Mouse (Mus musculus) intestine, embryonic 16.5 days (tissue): Measurements from ENCODE around the gene Lct. TPM values are rescaled to one million over a fixed set of nuclear protein-coding genes. Genes with fewer than 3 reads are reported as not detected.

Source experiments
- ATAC-seq: fragments of 200-750 bp; cut with Nextera tagmentation; 2 replicates; pipeline ENCODE4 v1.8.0; 2017; ENCODE audit warnings: moderate TSS enrichment, moderate library complexity
- H3K27ac ChIP-seq: fragments of 300-500 bp; sonication (generic); 2 replicates; pipeline ENCODE4 v1.5.1; 2014; ENCODE audit warnings: mild to moderate bottlenecking, low read length
- H3K27me3 ChIP-seq: fragments of 300-500 bp; sonication (generic); replicated peaks from 2 replicates; pipeline ENCODE4 v1.6.1; 2014; ENCODE audit warnings: low read length, control low read depth, mixed read lengths; ENCODE audit not compliant: control insufficient read depth, insufficient read depth
- H3K36me3 ChIP-seq: fragments of 300-500 bp; sonication (generic); 2 replicates; pipeline ENCODE4 v1.6.1; 2014; ENCODE audit warnings: low read length, control low read depth; ENCODE audit not compliant: control insufficient read depth, insufficient read depth
- H3K4me1 ChIP-seq: fragments of 300-500 bp; sonication (generic); 2 replicates; pipeline ENCODE4 v1.6.1; 2014; ENCODE audit warnings: low read length, control low read depth, mixed read lengths; ENCODE audit not compliant: control insufficient read depth, insufficient read depth
- H3K4me2 ChIP-seq: fragments of 300-500 bp; sonication (generic); 2 replicates; pipeline ENCODE4 v1.6.1; 2014; ENCODE audit warnings: low read depth, low read length, control low read depth
- H3K4me3 ChIP-seq: fragments of 300-500 bp; sonication (generic); 2 replicates; pipeline ENCODE4 v1.5.1; 2014; ENCODE audit warnings: mild to moderate bottlenecking, low read length
- H3K9ac ChIP-seq: fragments of 300-500 bp; sonication (generic); 2 replicates; pipeline ENCODE4 v1.6.1; 2014; ENCODE audit warnings: low read depth, low read length
- H3K9me3 ChIP-seq: fragments of 300-500 bp; sonication (generic); 2 replicates; pipeline ENCODE4 v1.6.1; 2016; ENCODE audit warnings: low read length, control low read depth; ENCODE audit not compliant: control insufficient read depth
- WGBS: fragments of 180-500 bp; shearing (Covaris S2); extraction: QIAGEN DNeasy Blood & Tissue Kit; methylation state at CpG from one replicate; pipeline ENCODE4 v1.1.7; 2014; 5-methylcytosine and 5-hydroxymethylcytosine counted together
- polyA plus RNA-seq: library from polyadenylated mRNA; unstranded; fragments of >200 nt; fragmentation: Nextera tagmentation; extraction: Ambion mirVana; gene quantifications from 2 replicates; pipeline ENCODE4 v1.2.1, GENCODE M21; 2015

Lct gene
- polyA plus RNA-seq, 1 experiment from 2014 or later: 45.3 TPM

DNA sequence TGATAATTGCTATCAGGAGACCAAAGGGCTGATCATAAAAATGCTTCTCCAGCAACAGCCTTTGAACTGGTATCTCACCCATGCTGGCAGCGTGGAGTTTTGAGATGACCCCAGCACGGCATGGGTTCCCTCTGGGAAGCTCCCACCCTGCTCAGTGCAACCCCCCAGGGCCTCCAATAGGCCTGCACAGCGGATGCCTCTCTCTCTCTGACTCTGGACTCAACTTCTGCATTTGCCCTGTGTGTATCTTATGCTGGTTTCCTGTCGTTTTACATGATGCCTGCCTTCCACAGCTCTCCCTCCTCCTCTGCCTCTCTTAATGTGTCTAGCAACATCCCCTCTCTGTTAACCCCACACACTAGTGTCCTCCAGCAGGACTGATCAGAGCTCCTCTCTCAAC is 13.5 kb downstream of the Lct start:
- no peaks in the 10 kb centered on the region for H3K36me3 ChIP-seq
- no peak overlapping the region for H3K4me3 ChIP-seq
- H3K9ac ChIP-seq: 0 out of 2 replicates have a peak overlapping the region, but pooled peaks have one; percentile 14
- peak overlapping the region; percentile 37; the same call in 1 of the 2 replicates for H3K27ac ChIP-seq
- WGBS: 45% methylated on average over 4 of the region's 4 CpGs
- no peaks in the 10 kb centered on the region for H3K9me3 ChIP-seq
- peak; percentile 84 for ATAC-seq
- H3K4me2 ChIP-seq: no peak overlapping the region
- no peaks in the 10 kb centered on the region for H3K27me3 ChIP-seq
- H3K4me1 ChIP-seq: no peaks in the 10 kb centered on the region

DNA sequence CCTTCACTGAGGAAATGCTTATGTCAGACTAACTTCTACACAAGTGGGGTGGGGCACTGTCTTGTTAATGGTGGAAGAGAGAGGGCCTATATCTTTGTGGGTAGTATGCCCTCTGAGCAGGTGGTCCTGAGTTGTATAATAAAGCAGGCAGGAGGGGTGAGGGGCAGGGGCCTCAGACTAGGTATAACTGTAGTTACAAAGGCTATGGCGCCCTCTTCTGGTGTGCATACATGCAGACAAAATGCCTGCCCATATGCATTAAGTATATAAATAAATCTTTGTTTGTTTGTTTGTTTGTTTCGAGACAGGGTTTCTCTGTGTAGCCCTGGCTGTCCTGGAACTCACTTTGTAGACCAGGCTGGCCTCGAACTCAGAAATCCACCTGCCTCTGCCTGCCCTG is 19.1 kb downstream of the Lct start:
- Histone ChIP-seq H3K4me3 (no peak overlapping the region), H3K4me1 (no peaks in the 10 kb centered on the region), H3K27me3 (no peaks in the 10 kb centered on the region), H3K4me2 (no peak overlapping the region), H3K27ac (no peak overlapping the region), H3K9ac (no peak overlapping the region), H3K9me3 (no peaks in the 10 kb centered on the region), H3K36me3 (no peaks in the 10 kb centered on the region)
- 80% methylated on average over 3 of the region's 3 CpGs for WGBS
- ATAC-seq: no peak

DNA sequence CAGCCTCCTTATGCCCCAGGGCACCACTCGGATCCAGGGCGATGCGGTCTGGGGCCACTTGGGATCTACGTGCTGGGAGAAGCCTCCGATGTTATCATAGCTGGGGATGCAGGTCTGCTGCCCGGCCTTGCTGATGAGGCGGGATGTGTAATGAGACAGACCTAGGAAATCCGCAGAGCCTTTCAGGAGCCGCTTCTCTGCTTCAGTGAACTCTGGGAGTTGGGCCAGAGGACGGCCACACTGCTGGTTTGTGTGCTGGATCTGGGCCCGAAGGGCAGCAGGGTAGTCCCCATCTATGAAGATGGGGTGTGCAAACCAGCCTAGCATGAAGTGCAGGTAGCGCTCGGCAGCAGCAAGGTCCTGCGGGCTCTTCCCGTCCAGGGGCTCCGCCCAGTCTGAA is 24.2 kb downstream of the Lct start:
- no peak overlapping the region for H3K4me3 ChIP-seq
- H3K36me3 ChIP-seq: no peaks in the 10 kb centered on the region
- no peak for ATAC-seq
- WGBS: 90% methylated on average over 16 of the region's 16 CpGs
- no peaks in the 10 kb centered on the region for H3K4me1 ChIP-seq
- no peaks in the 10 kb centered on the region for H3K27me3 ChIP-seq
- no peak overlapping the region for H3K9ac ChIP-seq
- H3K27ac ChIP-seq: no peak overlapping the region
- H3K4me2 ChIP-seq: no peak overlapping the region
- H3K9me3 ChIP-seq: no peaks in the 10 kb centered on the region

DNA sequence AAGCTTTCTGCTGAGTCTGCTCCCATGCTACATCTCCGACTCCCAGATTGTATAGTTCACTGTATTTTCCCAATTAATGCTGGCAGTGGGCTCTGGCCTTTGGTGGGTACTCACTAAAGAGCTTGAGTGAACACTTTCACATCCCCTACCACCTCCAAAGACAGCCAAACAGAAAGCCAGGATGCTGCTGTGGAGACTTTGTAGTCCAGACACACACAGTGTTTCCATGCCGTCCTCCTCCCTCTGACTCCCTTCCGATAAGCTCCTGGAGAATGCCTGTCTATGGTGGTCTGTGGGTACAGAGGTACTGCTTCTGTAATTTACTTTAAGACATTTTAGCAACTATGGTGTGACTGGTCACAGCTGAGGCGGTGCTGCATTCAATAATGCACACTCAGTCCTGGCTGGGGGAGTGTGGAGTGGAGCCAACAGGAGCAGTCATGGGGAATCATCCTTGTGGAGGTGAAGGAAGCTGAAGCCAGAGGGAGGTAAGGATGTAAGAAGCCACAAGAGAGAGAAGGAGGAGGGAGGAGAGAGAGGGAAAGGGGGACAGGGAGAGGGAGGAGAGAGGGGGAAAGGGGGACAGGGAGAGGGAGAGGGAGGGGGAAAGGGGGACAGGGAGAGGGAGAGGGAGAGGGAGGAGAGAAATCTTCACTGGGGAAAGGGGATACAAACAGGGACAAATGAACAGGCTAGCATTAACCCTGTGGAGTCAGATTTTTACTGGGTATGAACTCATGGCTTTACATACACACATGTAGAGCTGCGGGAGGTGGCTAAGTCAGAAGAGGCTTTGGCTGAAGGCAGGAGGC is 32.2 kb downstream of the Lct start:
- H3K36me3 ChIP-seq: no peaks in the 10 kb centered on the region
- no peak overlapping the region for H3K4me2 ChIP-seq
- no peak overlapping the region for H3K4me3 ChIP-seq
- 70% methylated on average over 5 of the region's 5 CpGs for whole genome bisulfite sequencing
- no peaks in the 10 kb centered on the region for H3K9me3 ChIP-seq
- no peak overlapping the region for H3K27ac ChIP-seq
- no peak overlapping the region for H3K9ac ChIP-seq
- H3K27me3 ChIP-seq: no peaks in the 10 kb centered on the region
- no peaks in the 10 kb centered on the region for H3K4me1 ChIP-seq
- 0 out of 2 replicates have a peak, but pooled peaks have one; percentile 9 for ATAC-seq

DNA sequence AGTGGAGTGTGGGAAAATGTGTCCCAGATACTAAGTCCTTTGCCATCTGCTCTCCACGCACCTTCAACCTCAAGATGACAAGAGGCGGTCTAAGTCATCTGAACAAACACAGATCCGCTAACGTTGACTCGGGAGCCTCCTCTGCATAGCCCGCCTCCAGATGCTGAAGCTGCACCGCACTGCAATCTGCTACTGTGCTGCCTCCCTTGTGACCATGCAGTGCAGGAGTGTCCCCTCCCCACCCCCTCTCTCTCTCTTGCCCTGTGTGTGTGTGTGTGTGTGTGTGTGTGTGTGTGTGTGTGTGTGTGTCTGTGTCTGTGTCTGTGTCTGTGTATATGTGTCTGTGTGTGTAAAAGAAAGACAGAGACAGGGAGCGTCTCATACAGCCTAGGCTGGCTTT is 32.8 kb downstream of the Lct start:
- Histone ChIP-seq H3K9ac (no peak overlapping the region), H3K27ac (no peak overlapping the region), H3K4me3 (no peak overlapping the region), H3K4me1 (no peaks in the 10 kb centered on the region), H3K4me2 (no peak overlapping the region), H3K9me3 (no peaks in the 10 kb centered on the region), H3K27me3 (no peaks in the 10 kb centered on the region), H3K36me3 (no peaks in the 10 kb centered on the region)
- ATAC-seq: no peak
- 74% methylated on average over 8 of the region's 8 CpGs for WGBS

DNA sequence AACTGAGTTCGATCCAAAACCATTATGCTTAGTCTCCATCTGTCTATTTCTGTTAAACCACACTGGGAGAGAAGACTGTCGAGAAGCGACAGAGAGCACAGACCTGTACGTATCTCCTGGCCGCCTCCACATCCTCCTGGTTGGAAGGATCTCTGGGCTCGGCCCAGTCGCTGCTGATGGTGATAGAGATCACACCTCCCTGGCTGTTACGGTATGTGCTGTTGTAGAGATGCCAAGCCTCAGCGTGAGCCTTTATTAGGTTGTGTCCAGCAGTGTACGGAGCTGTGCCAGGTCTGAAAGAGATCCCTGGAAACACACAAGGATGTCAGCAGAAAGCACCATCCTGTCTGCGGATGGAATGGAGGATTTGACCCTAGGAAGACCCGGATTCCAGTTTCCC is 34.6 kb downstream of the Lct start:
- no peak overlapping the region for H3K27ac ChIP-seq
- H3K9ac ChIP-seq: no peak overlapping the region
- H3K27me3 ChIP-seq: no peaks in the 10 kb centered on the region
- no peaks in the 10 kb centered on the region for H3K36me3 ChIP-seq
- no peak overlapping the region for H3K4me3 ChIP-seq
- no peaks in the 10 kb centered on the region for H3K9me3 ChIP-seq
- H3K4me2 ChIP-seq: no peak overlapping the region
- no peak for ATAC-seq
- no peaks in the 10 kb centered on the region for H3K4me1 ChIP-seq
- WGBS: 83% methylated on average over 12 of the region's 12 CpGs

DNA sequence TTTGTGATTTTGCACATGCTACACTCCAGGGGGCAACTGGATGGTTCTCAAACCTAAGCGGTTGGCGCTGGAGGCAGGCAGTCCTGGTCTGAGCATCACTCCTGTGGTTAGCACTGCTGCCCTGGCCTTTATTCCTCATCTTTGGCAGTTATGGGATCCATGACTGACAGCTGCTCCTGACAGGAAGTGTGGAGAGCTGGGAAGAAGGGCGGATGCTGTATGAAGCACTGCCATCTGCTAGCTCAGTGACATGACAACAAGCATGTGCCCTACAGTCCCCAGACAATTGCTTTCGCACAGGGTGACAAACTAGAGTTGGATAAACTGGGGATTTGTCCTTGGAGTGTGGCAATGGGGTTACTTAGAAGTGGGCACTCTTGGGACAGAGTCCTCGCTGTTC is 37.8 kb downstream of the Lct start:
- ATAC-seq: no peak
- H3K27me3 ChIP-seq: no peaks in the 10 kb centered on the region
- H3K9ac ChIP-seq: no peak overlapping the region
- no peak overlapping the region for H3K4me2 ChIP-seq
- no peak overlapping the region for H3K27ac ChIP-seq
- H3K36me3 ChIP-seq: no peaks in the 10 kb centered on the region
- H3K4me3 ChIP-seq: no peak overlapping the region
- H3K9me3 ChIP-seq: no peaks in the 10 kb centered on the region
- WGBS: 91% methylated on average over 5 of the region's 5 CpGs
- H3K4me1 ChIP-seq: no peaks in the 10 kb centered on the region

DNA sequence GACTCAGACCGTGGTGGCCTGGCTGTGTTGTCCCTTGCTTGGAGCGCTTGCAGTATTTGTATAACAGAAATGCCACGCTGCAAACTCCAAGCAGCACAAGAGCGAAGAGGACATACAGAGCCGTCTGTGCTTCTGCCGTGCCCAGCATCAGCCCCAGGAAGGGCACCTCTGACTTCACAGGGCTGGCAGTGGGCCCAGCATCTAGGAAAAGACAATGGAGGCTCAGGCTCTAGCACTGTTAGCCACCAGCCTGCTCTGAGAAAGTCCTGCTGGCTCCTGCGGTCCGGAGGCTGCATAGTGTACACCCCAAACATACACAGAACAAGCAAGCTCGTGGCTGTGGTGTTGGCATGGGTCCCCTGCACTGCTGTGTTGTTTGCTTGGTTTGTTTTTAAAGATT is 43.0 kb downstream of the Lct start:
- Histone ChIP-seq H3K4me1 (no peaks in the 10 kb centered on the region), H3K27me3 (no peaks in the 10 kb centered on the region), H3K27ac (no peak overlapping the region), H3K9me3 (no peaks in the 10 kb centered on the region), H3K36me3 (peaks cover 1% of the 10 kb centered on the region; the same call in 1 of the 2 replicates), H3K9ac (no peak overlapping the region), H3K4me2 (no peak overlapping the region), H3K4me3 (no peak overlapping the region)
- WGBS: 85% methylated on average over 9 of the region's 9 CpGs
- no peak for ATAC-seq

DNA sequence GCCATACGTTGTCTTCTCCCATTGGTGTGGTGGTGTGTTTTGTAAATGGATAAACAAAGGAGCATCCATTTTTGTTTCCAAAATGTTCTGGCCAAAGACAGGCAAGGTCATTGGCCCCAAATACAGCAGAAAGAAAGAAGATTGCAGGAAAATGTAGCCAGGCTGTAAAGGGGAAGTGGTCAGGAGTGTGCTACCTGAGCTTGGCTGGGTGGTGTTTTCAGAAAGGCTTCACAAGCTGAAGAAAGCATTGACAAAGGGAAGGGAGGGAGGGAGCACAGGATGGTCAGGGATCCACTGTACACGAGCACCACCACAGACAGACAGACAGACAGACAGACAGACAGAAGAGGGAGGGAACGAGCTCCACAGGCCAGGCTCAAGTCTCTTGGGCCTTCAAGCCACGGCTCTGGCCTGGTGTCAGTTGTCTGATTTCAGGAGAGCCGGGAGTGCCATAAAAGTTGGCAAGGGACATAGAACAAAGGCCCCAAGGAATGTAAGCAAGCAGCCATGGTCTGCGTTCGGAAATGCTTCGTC is 43.9 kb downstream of the Lct start:
- H3K4me1 ChIP-seq: no peaks in the 10 kb centered on the region
- H3K4me2 ChIP-seq: no peak overlapping the region
- no peak overlapping the region for H3K9ac ChIP-seq
- 83% methylated on average over 8 of the region's 8 CpGs for WGBS
- no peaks in the 10 kb centered on the region for H3K27me3 ChIP-seq
- H3K27ac ChIP-seq: no peak overlapping the region
- no peak overlapping the region for H3K4me3 ChIP-seq
- no peak for ATAC-seq
- no peaks in the 10 kb centered on the region for H3K9me3 ChIP-seq
- peaks cover 7% of the 10 kb centered on the region for H3K36me3 ChIP-seq
